Mouse (Mus musculus) neural tube, embryonic 10.5 days (tissue): Measurements from ENCODE around the gene P4ha2.
A peak's percentile ranks its signal among the peaks of the same experiment; 100 is the strongest.

Experiments used
- DNase-seq: peaks from one replicate; pipeline ENCODE4 v3.0.0-alpha.2; 2017; ENCODE audit warnings: low spot score; ENCODE audit errors: extremely low spot score

The P4ha2 gene

GRCm38 (mm10) chr11:54068520-54069371 is 31.1 kb upstream of the P4ha2 start, which contains the start of gene Pdlim4:
TSS of gene Pdlim4 (minus strand) at chr11:54069014.
- peak; percentile 81 for DNase-seq

GRCm38 (mm10) chr11:54071726-54072445 is 28.0 kb upstream of the P4ha2 start:
- DNase-seq, result no peak

GRCm38 (mm10) chr11:54073291-54073690 is 26.6 kb upstream of the P4ha2 start:
- no peak for DNase-seq

- no peak for DNase-seq
Observed at GRCm38 (mm10) chr11:54075353-54075752, 24.5 kb upstream of the P4ha2 start.

- no peak for DNase-seq
Observed at GRCm38 (mm10) chr11:54076101-54076500, 23.8 kb upstream of the P4ha2 start.

GRCm38 (mm10) chr11:54080435-54080834 is 19.5 kb upstream of the P4ha2 start:
- DNase-seq, result peak; percentile 9

GRCm38 (mm10) chr11:54082725-54083124 is 17.2 kb upstream of the P4ha2 start:
- DNase-seq, result no peak

GRCm38 (mm10) chr11:54084976-54085375 is 14.9 kb upstream of the P4ha2 start:
- DNase-seq, result no peak

GRCm38 (mm10) chr11:54085816-54086215 is 14.1 kb upstream of the P4ha2 start:
- no peak for DNase-seq

- DNase-seq, result no peak
Observed at GRCm38 (mm10) chr11:54088253-54088946, 11.5 kb upstream of the P4ha2 start.

- peak; percentile 74 for DNase-seq
Observed at GRCm38 (mm10) chr11:54088947-54089317, 11.0 kb upstream of the P4ha2 start.

GRCm38 (mm10) chr11:54090091-54090879 is 9.6 kb upstream of the P4ha2 start:
- DNase-seq, result no peak

- no peak for DNase-seq
Observed at GRCm38 (mm10) chr11:54091726-54092125, 8.2 kb upstream of the P4ha2 start.

- DNase-seq, result no peak
Observed at GRCm38 (mm10) chr11:54092188-54092587, 7.7 kb upstream of the P4ha2 start.

- no peak for DNase-seq
Observed at GRCm38 (mm10) chr11:54093000-54093399, 6.9 kb upstream of the P4ha2 start.

- peak; percentile 79 for DNase-seq
Observed at GRCm38 (mm10) chr11:54100692-54101591, 1.0 kb downstream of the P4ha2 start.

GRCm38 (mm10) chr11:54101701-54102100 is 1.8 kb downstream of the P4ha2 start:
- DNase-seq, result no peak

- no peak for DNase-seq
Observed at GRCm38 (mm10) chr11:54102706-54103449, 3.0 kb downstream of the P4ha2 start.

- DNase-seq, result no peak
Observed at GRCm38 (mm10) chr11:54105011-54105410, 5.1 kb downstream of the P4ha2 start.
